Mouse (Mus musculus): ENCODE measurements around the gene AB124611. TPM values are rescaled to one million over a fixed set of nuclear protein-coding genes. Genes with fewer than 3 reads are reported as not detected.
"Not testable (repeated sequence)": the region's sequence is repeated elsewhere in the genome, so short reads cannot be mapped to it uniquely, and the experiment has no call there.

Gene AB124611
- polyA plus RNA-seq, 1 experiment from 2014 or later, result 5.4 TPM

GRCm38 (mm10) chr9:21594350-21594749 is 68.4 kb downstream of the AB124611 start:
- ATAC-seq; H3K9me3 ChIP-seq (replicated peaks); H3K27ac ChIP-seq; H3K27me3 ChIP-seq: not testable (repeated sequence)
- H3K4me3 ChIP-seq, result peak overlapping the region; percentile 100
- 89% methylated on average over 8 of the region's 8 CpGs for WGBS
- H3K9ac ChIP-seq, result peak overlapping the region; percentile 94; the same call in 1 of the 2 replicates
- H3K4me1 ChIP-seq, result peaks cover 36% of the 10 kb centered on the region
- H3K4me2 ChIP-seq, result peak overlapping the region; percentile 97
- peaks cover 41% of the 10 kb centered on the region for H3K36me3 ChIP-seq (ENCODE audit: poor library complexity, severe bottlenecking)

GRCm38 (mm10) chr9:21594838-21595237 is 68.9 kb downstream of the AB124611 start:
- H3K4me1 ChIP-seq, result peaks cover 36% of the 10 kb centered on the region
- H3K4me3 ChIP-seq, result no peak overlapping the region
- no peak overlapping the region for H3K27ac ChIP-seq
- ATAC-seq, result no peak
- H3K9me3 ChIP-seq (replicated peaks), result no peaks in the 10 kb centered on the region
- H3K27me3 ChIP-seq, result no peaks in the 10 kb centered on the region
- WGBS, result 92% methylated on average over 2 of the region's 2 CpGs
- H3K36me3 ChIP-seq (ENCODE audit: poor library complexity, severe bottlenecking), result peaks cover 36% of the 10 kb centered on the region
- H3K4me2 ChIP-seq, result no peak overlapping the region
- no peak overlapping the region for H3K9ac ChIP-seq

Small RNA genes lying within 50 kb of the gene (microRNA-seq; reads per million reads assigned to microRNA genes)
- gene Mir199a-1, result not detected

Other genes starting within 250 kb of the AB124611 start
- gene Kri1, start 238.2 kb upstream of the AB124611 start, polyA plus RNA-seq (2015; fragmentation: Nextera tagmentation; extraction: Ambion mirVana), result 15.4 and 20.1 TPM in 2 replicates
- 85.4 and 88.3 TPM in 2 replicates for gene Cdkn2d, start 234.8 kb upstream of the AB124611 start, polyA plus RNA-seq (2015; fragmentation: Nextera tagmentation; extraction: Ambion mirVana)
- 0.39 and 0.52 TPM in 2 replicates for gene Ap1m2, start 213.8 kb upstream of the AB124611 start, polyA plus RNA-seq (2015; fragmentation: Nextera tagmentation; extraction: Ambion mirVana)
- 63.6 and 68.3 TPM in 2 replicates for gene Slc44a2, start 205.5 kb upstream of the AB124611 start, polyA plus RNA-seq (2015; fragmentation: Nextera tagmentation; extraction: Ambion mirVana)
- gene Ilf3, start 158.3 kb upstream of the AB124611 start, polyA plus RNA-seq (2015; fragmentation: Nextera tagmentation; extraction: Ambion mirVana), result 310 and 349 TPM in 2 replicates
- 46.9 and 55.9 TPM in 2 replicates for gene Qtrt1, start 114.3 kb upstream of the AB124611 start, polyA plus RNA-seq (2015; fragmentation: Nextera tagmentation; extraction: Ambion mirVana)
- 71.8 and 72.4 TPM in 2 replicates for gene Dnm2, start 101.3 kb upstream of the AB124611 start, polyA plus RNA-seq (2015; fragmentation: Nextera tagmentation; extraction: Ambion mirVana)
- gene Tmed1, start 15.9 kb upstream of the AB124611 start, polyA plus RNA-seq (2015; fragmentation: Nextera tagmentation; extraction: Ambion mirVana), result 59.2 and 69.3 TPM in 2 replicates
- 28.5 and 29.9 TPM in 2 replicates for gene Carm1, start 20.7 kb downstream of the AB124611 start, polyA plus RNA-seq (2015; fragmentation: Nextera tagmentation; extraction: Ambion mirVana)
- gene Timm29, start 66.5 kb downstream of the AB124611 start, polyA plus RNA-seq (2015; fragmentation: Nextera tagmentation; extraction: Ambion mirVana), result 44.3 and 46.7 TPM in 2 replicates
- gene Yipf2, start 66.7 kb downstream of the AB124611 start, polyA plus RNA-seq (2015; fragmentation: Nextera tagmentation; extraction: Ambion mirVana), result 20.6 and 23.0 TPM in 2 replicates
- 159 and 174 TPM in 2 replicates for gene Smarca4, start 90.0 kb downstream of the AB124611 start, polyA plus RNA-seq (2015; fragmentation: Nextera tagmentation; extraction: Ambion mirVana)
- 21.2 and 26.3 TPM in 2 replicates for gene Ldlr, start 197.3 kb downstream of the AB124611 start, polyA plus RNA-seq (2015; fragmentation: Nextera tagmentation; extraction: Ambion mirVana)
- 95.6 and 95.7 TPM in 2 replicates for gene Spc24, start 234.1 kb downstream of the AB124611 start, polyA plus RNA-seq (2015; fragmentation: Nextera tagmentation; extraction: Ambion mirVana)